Mouse (Mus musculus) liver, embryonic 12.5 days (tissue): ENCODE measurements around the gene Fbxo17. TPM values are rescaled to one million over a fixed set of nuclear protein-coding genes. Genes with fewer than 3 reads are reported as not detected.

Experiments
- ATAC-seq: fragments of 200-750 bp; cut with Nextera tagmentation; 2 replicates; pipeline ENCODE4 v1.8.0; 2017; ENCODE audit warnings: moderate number of reproducible peaks, mild to moderate bottlenecking, moderate library complexity
- H3K27ac ChIP-seq: fragments of 300-500 bp; sonication (generic); 2 replicates; pipeline ENCODE4 v1.5.1; 2016; ENCODE audit warnings: mild to moderate bottlenecking
- H3K27me3 ChIP-seq: fragments of 300-500 bp; sonication (generic); replicated peaks from 2 replicates; pipeline ENCODE4 v1.6.1; 2016; ENCODE audit warnings: mild to moderate bottlenecking, moderate library complexity
- H3K36me3 ChIP-seq: fragments of 300-500 bp; sonication (generic); 2 replicates; pipeline ENCODE4 v1.6.1; 2016; ENCODE audit warnings: mild to moderate bottlenecking, moderate library complexity
- H3K4me1 ChIP-seq: fragments of 300-500 bp; sonication (generic); 2 replicates; pipeline ENCODE4 v1.6.1; 2016
- H3K4me2 ChIP-seq: fragments of 300-500 bp; sonication (generic); 2 replicates; pipeline ENCODE4 v1.6.1; 2016; ENCODE audit warnings: mild to moderate bottlenecking, moderate library complexity
- H3K4me3 ChIP-seq: fragments of 300-500 bp; sonication (generic); 2 replicates; pipeline ENCODE4 v1.5.1; 2016; ENCODE audit warnings: mild to moderate bottlenecking, moderate library complexity
- H3K9ac ChIP-seq: fragments of 300-500 bp; sonication (generic); 2 replicates; pipeline ENCODE4 v1.6.1; 2016; ENCODE audit warnings: mild to moderate bottlenecking, moderate library complexity
- H3K9me3 ChIP-seq: fragments of 300-500 bp; sonication (generic); replicated peaks from 2 replicates; pipeline ENCODE4 v1.6.1; 2016; ENCODE audit warnings: mild to moderate bottlenecking, moderate library complexity
- WGBS: fragments of 180-500 bp; shearing (Covaris S2); methylation state at CpG from one replicate; pipeline ENCODE4 v1.1.7; 2016; ENCODE audit not compliant: insufficient replicate concordance; 5-methylcytosine and 5-hydroxymethylcytosine counted together
- polyA plus RNA-seq: library from polyadenylated mRNA; unstranded; fragments of >200 nt; fragmentation: Nextera tagmentation; extraction: Ambion mirVana; gene quantifications from 2 replicates; pipeline ENCODE4 v1.2.1, GENCODE M21; 2016

Fbxo17 gene
- polyA plus RNA-seq, 1 experiment from 2014 or later = 1.7 TPM

DNA sequence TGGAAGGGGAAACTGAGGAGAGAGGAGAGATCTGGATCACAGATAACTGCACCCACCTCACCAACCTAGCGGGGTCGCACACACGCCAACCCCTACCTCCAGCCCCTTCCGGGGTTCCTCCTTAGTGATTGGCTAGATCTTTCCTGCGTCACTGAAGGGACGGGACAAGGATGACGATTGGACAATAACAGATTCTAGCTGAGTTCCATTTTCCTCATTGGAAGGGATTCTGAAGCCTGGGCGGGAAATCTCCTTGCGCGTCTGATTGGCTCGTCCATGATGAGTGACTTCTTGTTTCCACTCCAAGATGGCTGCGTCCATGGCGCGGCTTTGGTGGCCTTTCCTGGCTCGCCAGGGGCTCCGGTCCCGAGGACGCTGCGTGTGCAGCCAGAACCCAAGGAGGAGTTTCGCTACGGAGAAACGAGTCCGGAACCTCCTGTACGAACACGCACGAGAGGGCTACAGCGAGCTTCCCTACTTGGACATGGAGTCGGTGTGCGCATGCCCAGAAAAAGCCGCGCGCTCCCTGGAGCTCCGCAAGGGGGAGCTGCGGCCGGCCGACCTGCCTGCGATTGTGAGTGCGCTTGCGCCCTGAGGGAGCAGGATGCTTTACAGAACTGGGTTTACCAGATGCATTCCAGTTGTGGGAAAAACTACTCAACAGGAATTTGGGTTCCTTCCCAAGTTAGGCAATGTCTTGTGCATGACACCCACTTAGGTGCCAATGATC, 25.3 kb downstream of the Fbxo17 start, which contains the start of the genes Mrps12 and Sars2:
Gene Mrps12, minus strand, starts transcription at position 112 of the 730 bp plus-strand sequence.
Gene Sars2, plus strand, starts transcription at position 284 of the 730 bp plus-strand sequence.
- WGBS = 0% methylated on average over 39 of the region's 39 CpGs

GRCm38 (mm10) chr7:28749935-28750334, 33.3 kb downstream of the Fbxo17 start:
- H3K4me3 ChIP-seq = no peak overlapping the region
- H3K9me3 ChIP-seq = no peaks in the 10 kb centered on the region
- no peak for ATAC-seq
- H3K4me2 ChIP-seq = no peak overlapping the region
- peaks cover 4% of the 10 kb centered on the region; the same call in 1 of the 2 replicates for H3K27me3 ChIP-seq
- H3K9ac ChIP-seq = no peak overlapping the region
- no peak overlapping the region for H3K27ac ChIP-seq
- H3K36me3 ChIP-seq = peaks cover 63% of the 10 kb centered on the region
- H3K4me1 ChIP-seq = no peaks in the 10 kb centered on the region
- WGBS = 85% methylated on average over 7 of the region's 7 CpGs

More for the DNA sequence above, 25.3 kb downstream of the Fbxo17 start, which contains the start of the genes Mrps12 and Sars2:
- Histone ChIP-seq H3K9me3 (no peaks in the 10 kb centered on the region), H3K9ac (peak within 1 kb of the TSS; percentile 87), H3K4me3 (peak within 1 kb of the TSS; percentile 68), H3K4me2 (peak within 1 kb of the TSS; percentile 92), H3K36me3 (peaks cover 62% of the 10 kb centered on the region), H3K4me1 (peaks cover 31% of the 10 kb centered on the region), H3K27ac (peak within 1 kb of the TSS; percentile 83), H3K27me3 (no peaks in the 10 kb centered on the region)
- ATAC-seq = peak; percentile 95

GRCm38 (mm10) chr7:28756079-28756478, 39.5 kb downstream of the Fbxo17 start, which contains the start of gene Ccer2:
Gene Ccer2, plus strand, starts transcription at chr7:28756174.
- peaks cover 31% of the 10 kb centered on the region for H3K27me3 ChIP-seq
- WGBS = 6% methylated on average over 17 of the region's 17 CpGs
- no peak within 1 kb of the TSS for H3K4me3 ChIP-seq
- ATAC-seq = no peak
- H3K4me2 ChIP-seq = 0 out of 2 replicates have a peak within 1 kb of the TSS, but pooled peaks have one; percentile 6
- H3K36me3 ChIP-seq = peaks cover 54% of the 10 kb centered on the region
- no peaks in the 10 kb centered on the region for H3K9me3 ChIP-seq
- no peak within 1 kb of the TSS for H3K9ac ChIP-seq
- peaks cover 4% of the 10 kb centered on the region for H3K4me1 ChIP-seq
- H3K27ac ChIP-seq = no peak within 1 kb of the TSS

DNA sequence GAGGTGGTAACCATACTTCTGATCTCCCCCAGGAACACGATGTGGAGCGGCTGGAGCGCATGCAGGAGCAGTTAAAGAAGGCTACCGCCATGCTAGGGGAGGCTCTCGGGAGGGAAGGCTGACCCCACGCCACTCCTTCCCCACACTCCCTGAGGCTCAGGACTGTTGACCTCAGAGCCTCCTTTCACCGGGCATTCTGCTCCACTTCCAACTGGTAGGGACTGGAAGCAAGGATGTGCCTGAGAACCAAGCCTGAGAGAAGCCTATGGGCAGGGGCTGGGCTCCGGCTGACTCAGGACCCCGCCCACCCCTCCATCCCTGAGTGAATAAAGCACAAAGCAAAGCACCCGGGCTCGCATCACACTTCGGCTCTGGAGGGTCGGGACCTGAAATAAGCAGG, 42.0 kb downstream of the Fbxo17 start:
- ATAC-seq = no peak
- H3K9ac ChIP-seq = no peak overlapping the region
- H3K27me3 ChIP-seq = peaks cover 31% of the 10 kb centered on the region
- no peaks in the 10 kb centered on the region for H3K9me3 ChIP-seq
- H3K4me2 ChIP-seq = no peak overlapping the region
- H3K4me3 ChIP-seq = no peak overlapping the region
- H3K27ac ChIP-seq = no peak overlapping the region
- 80% methylated on average over 13 of the region's 13 CpGs for WGBS
- peaks cover 4% of the 10 kb centered on the region for H3K4me1 ChIP-seq
- H3K36me3 ChIP-seq = peaks cover 62% of the 10 kb centered on the region

DNA sequence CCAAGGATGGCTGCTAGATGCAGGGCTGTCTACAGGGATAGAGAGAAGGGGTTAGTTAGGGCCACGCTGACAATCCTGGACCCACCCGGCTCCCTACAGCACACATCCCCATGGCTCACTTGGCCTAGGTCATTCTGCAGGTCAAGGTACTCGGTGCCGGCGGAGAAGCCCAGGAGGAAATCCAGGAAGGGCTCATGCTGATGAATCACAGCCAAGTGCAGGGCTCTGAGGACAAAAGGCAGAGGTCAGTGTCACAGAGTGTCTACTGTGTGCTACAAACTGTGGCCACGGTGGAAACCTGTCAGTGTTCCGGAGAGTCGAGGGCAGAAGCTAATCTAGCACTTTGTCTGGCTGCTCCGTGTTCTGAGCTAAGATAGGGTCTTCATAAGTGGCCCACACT, 45.3 kb downstream of the Fbxo17 start:
- no peak overlapping the region for H3K4me3 ChIP-seq
- H3K27ac ChIP-seq = no peak overlapping the region
- 81% methylated on average over 9 of the region's 9 CpGs for WGBS
- H3K9ac ChIP-seq = no peak overlapping the region
- peaks cover 56% of the 10 kb centered on the region for H3K36me3 ChIP-seq
- H3K9me3 ChIP-seq = no peaks in the 10 kb centered on the region
- H3K27me3 ChIP-seq = peaks cover 8% of the 10 kb centered on the region
- no peak for ATAC-seq
- peaks cover 15% of the 10 kb centered on the region for H3K4me1 ChIP-seq
- H3K4me2 ChIP-seq = no peak overlapping the region

DNA sequence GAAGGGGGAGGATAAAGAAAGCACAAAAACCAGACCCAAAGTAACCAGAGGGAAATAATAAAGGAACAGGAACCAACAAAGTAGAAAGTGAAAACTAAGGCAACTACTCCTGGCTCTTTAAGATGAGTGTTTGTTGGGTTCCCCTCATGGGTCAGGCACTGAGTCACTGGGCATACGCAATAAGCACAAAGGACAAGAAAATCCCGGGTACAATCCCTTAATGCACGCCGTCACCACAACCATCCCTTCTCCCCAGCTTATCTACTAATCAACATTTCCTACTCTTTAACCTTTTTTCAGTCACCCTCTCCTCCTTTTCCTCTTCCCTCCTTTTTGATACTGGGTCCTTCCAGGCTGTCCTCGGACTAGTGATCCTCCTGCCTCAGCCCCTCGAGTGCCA, 48.6 kb downstream of the Fbxo17 start:
- Histone ChIP-seq H3K4me3 (peak overlapping the region; percentile 84), H3K9me3 (no peaks in the 10 kb centered on the region), H3K4me1 (peaks cover 44% of the 10 kb centered on the region), H3K27me3 (no peaks in the 10 kb centered on the region), H3K27ac (no peak overlapping the region), H3K9ac (peak overlapping the region; percentile 78; the same call in 1 of the 2 replicates), H3K4me2 (peak overlapping the region; percentile 79), H3K36me3 (peaks cover 31% of the 10 kb centered on the region)
- ATAC-seq = no peak
- 56% methylated on average over 6 of the region's 6 CpGs for WGBS

DNA sequence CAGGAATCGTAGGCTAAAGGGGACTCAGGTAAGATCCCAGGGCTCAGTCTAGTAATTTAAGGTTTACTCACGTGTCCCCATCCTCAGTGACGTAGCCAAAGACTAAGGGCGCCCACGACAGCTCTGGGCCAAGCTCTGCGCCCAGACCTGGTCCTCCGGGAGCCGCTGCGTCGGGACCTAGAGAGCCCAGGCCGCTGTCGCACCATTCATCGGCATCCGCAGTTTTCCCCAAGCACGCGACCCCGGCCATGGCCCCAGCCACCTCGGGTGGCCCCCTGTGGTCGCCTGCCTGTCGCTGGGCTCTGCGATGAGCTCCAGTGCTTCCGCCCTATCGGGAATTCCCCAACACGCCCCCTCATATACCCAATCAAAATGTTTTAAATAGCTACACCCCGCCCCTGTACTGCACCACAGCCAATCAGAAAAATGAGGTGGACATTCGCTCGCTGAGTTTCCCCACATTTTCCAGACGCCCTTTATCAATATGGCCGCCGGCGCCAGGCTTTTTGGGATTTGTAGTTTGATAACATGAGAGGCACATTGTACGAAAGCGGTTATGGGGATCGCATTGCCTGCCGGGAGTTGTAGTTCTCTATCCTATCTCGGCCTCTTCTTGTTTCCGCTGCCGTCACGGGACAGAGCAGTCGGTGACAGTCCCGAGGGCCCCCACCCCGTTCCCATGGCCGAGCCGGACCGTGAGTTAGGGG, 49.7 kb downstream of the Fbxo17 start, which contains the start of gene Sirt2:
Gene Sirt2, plus strand, starts transcription at position 563 of the 707 bp plus-strand sequence.
- Histone ChIP-seq H3K4me3 (peak within 1 kb of the TSS; percentile 84), H3K27me3 (no peaks in the 10 kb centered on the region), H3K4me2 (peak within 1 kb of the TSS; percentile 79), H3K9ac (peak within 1 kb of the TSS; percentile 84), H3K36me3 (peaks cover 20% of the 10 kb centered on the region), H3K9me3 (no peaks in the 10 kb centered on the region), H3K4me1 (peaks cover 53% of the 10 kb centered on the region), H3K27ac (peak within 1 kb of the TSS; percentile 75)
- ATAC-seq = peak; percentile 96
- 1% methylated on average over 45 of the region's 45 CpGs for WGBS

- Histone ChIP-seq H3K4me3 (peak overlapping the region; percentile 84), H3K36me3 (peaks cover 14% of the 10 kb centered on the region), H3K9ac (peak overlapping the region; percentile 84), H3K4me2 (peak overlapping the region; percentile 79), H3K27me3 (no peaks in the 10 kb centered on the region), H3K9me3 (no peaks in the 10 kb centered on the region), H3K27ac (peak overlapping the region; percentile 75), H3K4me1 (peaks cover 53% of the 10 kb centered on the region)
- ATAC-seq = no peak
- WGBS = 9% methylated on average over 14 of the region's 14 CpGs
Observed at GRCm38 (mm10) chr7:28766910-28767309, 50.3 kb downstream of the Fbxo17 start.

- WGBS = 66% methylated on average over 7 of the region's 7 CpGs
- Histone ChIP-seq H3K36me3 (peaks cover 8% of the 10 kb centered on the region), H3K4me2 (peak within 1 kb of the TSS; percentile 79), H3K4me3 (peak within 1 kb of the TSS; percentile 84), H3K4me1 (peaks cover 53% of the 10 kb centered on the region), H3K9me3 (no peaks in the 10 kb centered on the region), H3K9ac (peak within 1 kb of the TSS; percentile 84), H3K27me3 (no peaks in the 10 kb centered on the region), H3K27ac (peak within 1 kb of the TSS; percentile 75)
- ATAC-seq = no peak
Observed at GRCm38 (mm10) chr7:28767462-28767965, 50.9 kb downstream of the Fbxo17 start, which contains the start of gene Nfkbib. Gene Nfkbib, minus strand, starts transcription at chr7:28767512.

GRCm38 (mm10) chr7:28769414-28769958, 52.9 kb downstream of the Fbxo17 start:
- ATAC-seq = no peak
- WGBS = 57% methylated on average over 9 of the region's 9 CpGs
- peaks cover 53% of the 10 kb centered on the region for H3K4me1 ChIP-seq

DNA sequence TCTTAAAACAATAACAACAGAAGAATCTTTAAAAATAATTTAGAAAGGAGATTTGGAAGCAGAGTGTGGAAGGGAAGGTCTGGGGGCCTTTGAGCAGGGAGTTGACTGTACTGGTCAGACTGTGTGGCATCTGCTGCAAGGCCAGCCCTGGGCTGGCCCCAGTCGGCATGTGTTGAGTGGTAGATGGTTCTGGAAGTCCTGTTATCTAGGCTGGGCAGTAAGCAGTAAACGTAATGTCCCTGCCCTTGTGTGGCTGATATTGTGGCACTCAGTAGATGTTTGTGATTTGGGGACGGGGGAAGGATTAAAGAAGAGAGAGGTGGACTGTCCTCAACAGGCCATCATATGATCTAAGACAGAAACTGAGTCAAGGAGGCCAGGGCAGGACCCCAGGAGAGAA, 53.7 kb downstream of the Fbxo17 start:
- Histone ChIP-seq H3K36me3 (peaks cover 5% of the 10 kb centered on the region; the same call in 1 of the 2 replicates), H3K9ac (peak overlapping the region; percentile 8; the same call in 1 of the 2 replicates), H3K4me3 (no peak overlapping the region), H3K4me1 (peaks cover 45% of the 10 kb centered on the region), H3K27me3 (no peaks in the 10 kb centered on the region), H3K4me2 (peak overlapping the region; percentile 31), H3K27ac (no peak overlapping the region), H3K9me3 (no peaks in the 10 kb centered on the region)
- ATAC-seq = peak; percentile 10; the same call in 1 of the 2 replicates
- WGBS = 39% methylated on average over 3 of the region's 3 CpGs

More at GRCm38 (mm10) chr7:28769414-28769958, 52.9 kb downstream of the Fbxo17 start:
- H3K4me3 ChIP-seq = no peak overlapping the region
- H3K9me3 ChIP-seq = no peaks in the 10 kb centered on the region
- H3K27me3 ChIP-seq = no peaks in the 10 kb centered on the region
- H3K9ac ChIP-seq = no peak overlapping the region
- no peak overlapping the region for H3K4me2 ChIP-seq
- H3K27ac ChIP-seq = no peak overlapping the region
- H3K36me3 ChIP-seq = peaks cover 4% of the 10 kb centered on the region; the same call in 1 of the 2 replicates
